Mouse (Mus musculus) lung, adult 2 months (tissue): ENCODE data around the gene Limd1.

Experiments used
- CTCF ChIP-seq: fragments of 200-500 bp; IDR thresholded peaks from 2 replicates; pipeline ENCODE4 v1.5.1; 2011; ENCODE audit warnings: mild to moderate bottlenecking, low read length, control low read depth; ENCODE audit not compliant: insufficient read depth
- POLR2A ChIP-seq: fragments of 200-500 bp; IDR thresholded peaks from 2 replicates; pipeline ENCODE4 v1.6.1; 2011; ENCODE audit warnings: low read depth, mild to moderate bottlenecking, control low read depth, low read length, borderline replicate concordance; ENCODE audit errors: extremely low read depth

- no peak for TF ChIP-seq CTCF
- no peak for TF ChIP-seq POLR2A
These were observed 19.4 kb downstream of the Limd1 start for GRCm38 (mm10) chr9:123497906-123498305.
